Mouse (Mus musculus) small intestine, adult 2 months (tissue): Measurements from ENCODE around the gene Brca1.

Experiments
- CTCF ChIP-seq: fragments of 200-500 bp; IDR thresholded peaks from 2 replicates; pipeline ENCODE4 v1.5.1; 2012; ENCODE audit warnings: low read depth, mild to moderate bottlenecking, control low read depth, inconsistent platforms, low read length, moderate library complexity, mixed read lengths; ENCODE audit not compliant: insufficient replicate concordance, insufficient read length; ENCODE audit errors: extremely low read depth
- POLR2A ChIP-seq: fragments of 200-500 bp; IDR thresholded peaks from 2 replicates; pipeline ENCODE4 v1.6.1; 2012; ENCODE audit warnings: low read depth, mild to moderate bottlenecking, control low read depth, inconsistent platforms, low read length, moderate library complexity

DNA sequence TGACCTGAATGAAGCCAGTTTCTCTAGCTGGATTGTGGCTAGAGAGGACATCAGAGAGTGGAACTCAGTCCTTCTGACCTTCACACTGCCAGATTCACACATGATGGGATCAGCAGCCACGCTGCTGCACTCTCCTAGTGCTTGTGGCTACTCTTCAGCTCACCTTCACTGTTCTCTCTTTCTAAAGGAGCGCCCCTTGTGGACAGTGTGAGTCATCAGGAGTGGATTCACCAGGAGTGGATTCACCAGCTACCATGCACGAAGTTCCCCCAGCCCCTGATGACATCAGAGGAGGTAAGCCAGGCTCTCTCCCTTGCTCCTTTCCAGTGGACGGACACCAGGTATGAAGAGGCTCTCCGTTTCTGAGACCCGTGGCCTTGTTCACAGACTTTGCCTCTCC is 24.4 kb upstream of the Brca1 start:
- TF ChIP-seq POLR2A (no peak), CTCF (peak; percentile 34; the same call in 1 of the 2 replicates)
